In genomic region chr4:100242061-100242756, GRCm38 (mm10) we compare ENCODE assay signal across 18 mouse cellular contexts.
DNase-seq lines count a peak whose midpoint lies in the region; ATAC-seq and TF ChIP-seq lines count a peak whose summit lies in the region.
"Had no signal": no experiment of that assay in that cellular context is flagged by ENCODE, and none has a peak within 500 bp of the region (broad histone marks: within the 10 kb centered on the region; RNA-seq: fewer than 3 reads in every experiment).

No protein-coding gene starts in this region.

- H3K4me3 ChIP-seq in intestine, embryonic 14.5 days (ENCODE audit: low read depth, low read length) = no peak overlapping the region
- no peak overlapping the region for H3K4me3 ChIP-seq in intestine, embryonic 15.5 days (replicated peaks)
- H3K4me3 ChIP-seq in lung, postnatal 0 days (ENCODE audit: low read depth, low read length) = no peak overlapping the region
- H3K4me3 ChIP-seq in limb, embryonic 10.5 days = no peak overlapping the region
- H3K4me3 ChIP-seq: embryonic facial prominence, embryonic 13.5 days; forebrain, embryonic 12.5 days; heart, embryonic 10.5 days; heart, embryonic 15.5 days; hindbrain, embryonic 15.5 days had no signal

- no peak for ATAC-seq in intestine, embryonic 14.5 days (replicated peaks; ENCODE audit: low FRiP score, low TSS enrichment, low read depth)
- no peak for ATAC-seq in intestine, embryonic 15.5 days
- no peak for ATAC-seq in lung, postnatal 0 days
- ATAC-seq: forebrain, embryonic 16.5 days had no signal

- no peaks in the 10 kb centered on the region for H3K36me3 ChIP-seq in intestine, embryonic 14.5 days (ENCODE audit: control insufficient read depth, insufficient read depth, low read length)
- no peaks in the 10 kb centered on the region for H3K36me3 ChIP-seq in intestine, embryonic 15.5 days
- H3K36me3 ChIP-seq in lung, postnatal 0 days (ENCODE audit: insufficient read depth, low read length) = no peaks in the 10 kb centered on the region
- no peaks in the 10 kb centered on the region for H3K36me3 ChIP-seq in limb, embryonic 10.5 days
- H3K36me3 ChIP-seq: embryonic facial prominence, embryonic 13.5 days; forebrain, embryonic 12.5 days; heart, embryonic 10.5 days; heart, embryonic 15.5 days; hindbrain, embryonic 15.5 days had no signal

- no peaks in the 10 kb centered on the region for H3K4me1 ChIP-seq in intestine, embryonic 14.5 days (replicated peaks; ENCODE audit: control insufficient read depth, insufficient read depth, low read length)
- no peaks in the 10 kb centered on the region for H3K4me1 ChIP-seq in intestine, embryonic 15.5 days (replicated peaks)
- no peaks in the 10 kb centered on the region for H3K4me1 ChIP-seq in lung, postnatal 0 days (ENCODE audit: insufficient read depth, low read depth, low read length)
- H3K4me1 ChIP-seq in limb, embryonic 10.5 days = peaks cover 1% of the 10 kb centered on the region
- H3K4me1 ChIP-seq: forebrain, embryonic 12.5 days; hindbrain, embryonic 15.5 days had no signal

- H3K9ac ChIP-seq in intestine, embryonic 14.5 days (ENCODE audit: low read length) = no peak overlapping the region
- no peak overlapping the region for H3K9ac ChIP-seq in intestine, embryonic 15.5 days
- no peak overlapping the region for H3K9ac ChIP-seq in lung, postnatal 0 days (replicated peaks; ENCODE audit: low read depth)
- H3K9ac ChIP-seq: embryonic facial prominence, embryonic 13.5 days; forebrain, embryonic 12.5 days; heart, embryonic 15.5 days; hindbrain, embryonic 15.5 days had no signal

- no peaks in the 10 kb centered on the region for H3K9me3 ChIP-seq in intestine, embryonic 14.5 days (ENCODE audit: control insufficient read depth, low read length)
- no peaks in the 10 kb centered on the region for H3K9me3 ChIP-seq in intestine, embryonic 15.5 days
- no peaks in the 10 kb centered on the region for H3K9me3 ChIP-seq in lung, postnatal 0 days (ENCODE audit: low read length)
- no peaks in the 10 kb centered on the region for H3K9me3 ChIP-seq in limb, embryonic 10.5 days (replicated peaks)
- H3K9me3 ChIP-seq: embryonic facial prominence, embryonic 13.5 days; forebrain, embryonic 12.5 days; heart, embryonic 10.5 days; heart, embryonic 15.5 days; hindbrain, embryonic 15.5 days had no signal

- TF ChIP-seq CTCF in lung, postnatal 0 days (IDR thresholded peaks at IDR 0.05) = peak; percentile 30

- no peak overlapping the region for H3K27ac ChIP-seq in intestine, embryonic 14.5 days (ENCODE audit: low read depth)
- H3K27ac ChIP-seq in intestine, embryonic 15.5 days = no peak overlapping the region
- no peak overlapping the region for H3K27ac ChIP-seq in lung, postnatal 0 days (ENCODE audit: low read length)
- no peak overlapping the region for H3K27ac ChIP-seq in limb, embryonic 10.5 days
- H3K27ac ChIP-seq: embryonic facial prominence, embryonic 13.5 days; forebrain, embryonic 12.5 days; heart, embryonic 10.5 days; heart, embryonic 15.5 days; hindbrain, embryonic 15.5 days had no signal

- 89% methylated on average over 6 of the region's 6 CpGs for WGBS in intestine, embryonic 14.5 days
- 82% methylated on average over 6 of the region's 6 CpGs for WGBS in intestine, embryonic 15.5 days
- 75% methylated on average over 6 of the region's 6 CpGs for WGBS in lung, postnatal 0 days
- WGBS in limb, embryonic 10.5 days = 84% methylated on average over 6 of the region's 6 CpGs

- DNase-seq in intestine, embryonic 14.5 days (ENCODE audit: low spot score) = peak; percentile 13
- no peak for DNase-seq in lung, postnatal 0 days (ENCODE audit: low spot score)
- no peak for DNase-seq in lung, postnatal 36 days
- DNase-seq in limb, embryonic 10.5 days (ENCODE audit: low spot score) = peak; percentile 12
- DNase-seq in testis, postnatal 10 days (ENCODE audit: low spot score) = no peak
- DNase-seq in embryo, embryonic 10 days (ENCODE audit: low spot score) = no peak
- DNase-seq: adrenal gland, adult 2 months; adrenal gland, postnatal 25 days; cerebellum, adult 2 months; cerebellum, postnatal 14 days; gastrocnemius, postnatal 14 days had no signal

- no peak overlapping the region for H3K4me2 ChIP-seq in intestine, embryonic 14.5 days (ENCODE audit: low read length)
- no peak overlapping the region for H3K4me2 ChIP-seq in intestine, embryonic 15.5 days (replicated peaks)
- H3K4me2 ChIP-seq in lung, postnatal 0 days (replicated peaks; ENCODE audit: low read depth, low read length) = no peak overlapping the region
- H3K4me2 ChIP-seq: embryonic facial prominence, embryonic 13.5 days; forebrain, embryonic 12.5 days; heart, embryonic 15.5 days; hindbrain, embryonic 15.5 days had no signal

- H3K27me3 ChIP-seq in intestine, embryonic 14.5 days (replicated peaks; ENCODE audit: control insufficient read depth, insufficient read depth, low read length) = no peaks in the 10 kb centered on the region
- H3K27me3 ChIP-seq in intestine, embryonic 15.5 days (replicated peaks) = no peaks in the 10 kb centered on the region
- H3K27me3 ChIP-seq in lung, postnatal 0 days (replicated peaks; ENCODE audit: insufficient read depth, low read length) = no peaks in the 10 kb centered on the region
- H3K27me3 ChIP-seq in limb, embryonic 10.5 days (ENCODE audit: low read depth, poor library complexity, severe bottlenecking) = no peaks in the 10 kb centered on the region
- H3K27me3 ChIP-seq: embryonic facial prominence, embryonic 13.5 days; forebrain, embryonic 12.5 days; heart, embryonic 15.5 days; hindbrain, embryonic 15.5 days had no signal

- no peak for TF ChIP-seq EP300 in lung, postnatal 0 days (IDR thresholded peaks at IDR 0.05)

Comparison
In these comparisons a context has a peak if more than half of its experiments do, and no peak if none do; other contexts are left out.
1. DNase-seq: peak in intestine, embryonic 14.5 days (single experiment) and limb, embryonic 10.5 days (single experiment); none in lung, postnatal 0 days (single experiment), lung, postnatal 36 days (single experiment), testis, postnatal 10 days (single experiment) and embryo, embryonic 10 days (single experiment).